Mouse (Mus musculus): Measurements from ENCODE around the gene Agap2. TPM values are rescaled to one million over a fixed set of nuclear protein-coding genes. Genes with fewer than 3 reads are reported as not detected.

Agap2 gene
- 100 to 1,000 TPM; 807 to 841 TPM for total RNA-seq (2021)
- long read RNA-seq, full-length matches to known transcripts, result 4 of 42 reads
- long read RNA-seq, partial matches to known transcripts, result 4 of 42 reads
- long read RNA-seq, other reads (novel, unspliced or antisense), result 34 of 42 reads

GRCm38 (mm10) chr10:127075080-127075479 lies at the start of gene Agap2:
Agap2 (plus strand) TSS chr10:127075284.
- no peak for DNase-seq (ENCODE audit: low spot score in 2 of 2)

GRCm38 (mm10) chr10:127030336-127031296 lies 44.5 kb upstream of the Agap2 start, which contains the start of gene Tsfm:
Tsfm (minus strand) TSS chr10:127030840.
- DNase-seq (ENCODE audit: low spot score in 2 of 2), result peak; percentile 89 to 93

- no peak for DNase-seq (ENCODE audit: low spot score in 2 of 2)
These were observed 41.8 kb upstream of the Agap2 start for GRCm38 (mm10) chr10:127033301-127033741.

- no peak for DNase-seq (ENCODE audit: low spot score in 2 of 2)
These were observed 38.8 kb upstream of the Agap2 start for GRCm38 (mm10) chr10:127036273-127036672.

GRCm38 (mm10) chr10:127037641-127038040 lies 37.4 kb upstream of the Agap2 start:
- no peak for DNase-seq (ENCODE audit: low spot score in 2 of 2)

GRCm38 (mm10) chr10:127040569-127041214 lies 34.4 kb upstream of the Agap2 start:
- DNase-seq (ENCODE audit: low spot score in 2 of 2), result peak in 1 of 2 experiments; percentile 46

- peak in 1 of 2 experiments; percentile 48 for DNase-seq (ENCODE audit: low spot score in 2 of 2)
These were observed 33.8 kb upstream of the Agap2 start, which contains the start of the genes Mettl1 and Eef1akmt3 for GRCm38 (mm10) chr10:127041274-127041766. Mettl1 (plus strand) TSS chr10:127041414. Eef1akmt3 (minus strand) TSS chr10:127041513.

GRCm38 (mm10) chr10:127041774-127042338 lies 33.2 kb upstream of the Agap2 start:
- peak; percentile 87 to 93 for DNase-seq (ENCODE audit: low spot score in 2 of 2)

- no peak for DNase-seq (ENCODE audit: low spot score in 2 of 2)
These were observed 32.5 kb upstream of the Agap2 start for GRCm38 (mm10) chr10:127042468-127043115.

- DNase-seq (ENCODE audit: low spot score in 2 of 2), result no peak
These were observed 31.9 kb upstream of the Agap2 start for GRCm38 (mm10) chr10:127043187-127043586.

GRCm38 (mm10) chr10:127047954-127048353 lies 27.1 kb upstream of the Agap2 start, which contains the start of gene Cyp27b1:
Cyp27b1 (plus strand) TSS chr10:127048250.
- no peak for DNase-seq (ENCODE audit: low spot score in 2 of 2)

GRCm38 (mm10) chr10:127048608-127049394 lies 26.3 kb upstream of the Agap2 start:
- no peak for DNase-seq (ENCODE audit: low spot score in 2 of 2)

GRCm38 (mm10) chr10:127049395-127050118 lies 25.5 kb upstream of the Agap2 start:
- DNase-seq (ENCODE audit: low spot score in 2 of 2), result no peak

GRCm38 (mm10) chr10:127050119-127050474 lies 25.0 kb upstream of the Agap2 start:
- no peak for DNase-seq (ENCODE audit: low spot score in 2 of 2)

GRCm38 (mm10) chr10:127054646-127055045 lies 20.4 kb upstream of the Agap2 start:
- no peak for DNase-seq (ENCODE audit: low spot score in 2 of 2)

GRCm38 (mm10) chr10:127055406-127055805 lies 19.7 kb upstream of the Agap2 start:
- DNase-seq (ENCODE audit: low spot score in 2 of 2), result no peak

- no peak for DNase-seq (ENCODE audit: low spot score in 2 of 2)
These were observed 18.6 kb upstream of the Agap2 start for GRCm38 (mm10) chr10:127056490-127056889.

GRCm38 (mm10) chr10:127058161-127058560 lies 16.9 kb upstream of the Agap2 start:
- DNase-seq (ENCODE audit: low spot score in 2 of 2), result peak; percentile 76 to 83

- DNase-seq (ENCODE audit: low spot score in 2 of 2), result no peak
These were observed 16.4 kb upstream of the Agap2 start for GRCm38 (mm10) chr10:127058708-127059107.
